9 mouse cellular contexts compared by ENCODE assay signal in the genomic region with DNA sequence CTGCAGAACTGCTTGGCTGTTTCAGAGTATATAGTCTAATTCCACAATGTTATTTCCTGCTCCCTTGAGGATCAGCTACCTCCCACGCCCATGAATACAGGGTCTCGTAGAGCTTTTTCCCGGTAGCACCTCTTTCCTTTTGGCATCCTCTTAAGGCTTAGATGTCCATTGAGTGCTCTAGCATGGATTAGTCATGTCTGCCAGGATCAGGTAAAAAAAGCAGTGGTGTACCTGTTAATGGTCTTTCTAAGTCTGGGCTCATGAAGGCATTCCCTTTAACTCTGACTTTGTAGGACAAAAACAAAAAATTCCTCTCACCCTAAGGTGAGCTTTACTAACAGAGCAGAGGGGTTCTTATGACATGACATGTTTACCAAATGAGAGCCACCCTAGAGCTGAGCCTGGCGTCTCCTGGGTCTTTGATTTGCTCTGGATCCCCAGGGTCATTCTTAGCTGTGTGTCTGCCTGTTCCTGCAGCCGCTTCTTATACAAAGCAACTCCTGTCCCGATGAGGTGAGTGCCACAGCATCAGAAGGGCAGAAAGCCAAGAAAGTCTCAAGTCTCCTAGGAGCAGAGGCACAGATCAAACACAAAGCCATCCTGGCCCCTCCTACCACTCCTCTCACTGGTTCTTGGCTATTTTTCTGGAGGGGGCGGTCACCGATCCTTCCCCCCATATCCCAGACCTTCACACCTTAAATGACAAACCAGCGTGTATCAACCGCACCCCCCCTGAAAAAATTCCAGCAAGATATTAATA. TPM values are rescaled to one million over a fixed set of nuclear protein-coding genes. Genes with fewer than 3 reads are reported as not detected.
DNase-seq lines count a peak whose midpoint lies in the region; ATAC-seq and TF ChIP-seq lines count a peak whose summit lies in the region.
"Had no signal": no experiment of that assay in that cellular context is flagged by ENCODE, and none has a peak within 500 bp of the region (broad histone marks: within the 10 kb centered on the region; RNA-seq: fewer than 3 reads in every experiment).

No protein-coding gene starts in this region.

- peaks cover 5% of the 10 kb centered on the region for H3K36me3 ChIP-seq in heart, embryonic 10.5 days
- H3K36me3 ChIP-seq in hindbrain, embryonic 14.5 days (replicated peaks; ENCODE audit: control insufficient read depth, insufficient read depth) = no peaks in the 10 kb centered on the region
- H3K36me3 ChIP-seq in midbrain, embryonic 12.5 days = no peaks in the 10 kb centered on the region

- DNase-seq in heart, embryonic 10.5 days (ENCODE audit: low spot score) = no peak
- no peak for DNase-seq in heart, postnatal 36 days
- DNase-seq in hindbrain, embryonic 14.5 days (ENCODE audit: low spot score) = peak; percentile 60
- no peak for DNase-seq in spleen, postnatal 14 days (ENCODE audit: low spot score in 2 of 2)
- DNase-seq in urinary bladder, postnatal 14 days (ENCODE audit: low spot score) = no peak
- no peak for DNase-seq in cerebellum, adult 8-10 months

- intact Hi-C loops in heart, postnatal 36 days (cut with DNase I) = no loop called here

- no peak for TF ChIP-seq CTCF in cortical plate, adult 2 months (IDR thresholded peaks at IDR 0.05; ENCODE audit: extremely low read depth, insufficient read depth, low read length)

- peaks cover 20% of the 10 kb centered on the region; the same call in 1 of the 2 replicates for H3K27me3 ChIP-seq in heart, embryonic 10.5 days (ENCODE audit: insufficient read depth, poor library complexity, severe bottlenecking)
- H3K27me3 ChIP-seq in hindbrain, embryonic 14.5 days (ENCODE audit: control insufficient read depth, insufficient read depth, low read length) = no peaks in the 10 kb centered on the region
- peaks cover 8% of the 10 kb centered on the region for H3K27me3 ChIP-seq in midbrain, embryonic 12.5 days

- no peaks in the 10 kb centered on the region for H3K9me3 ChIP-seq in heart, embryonic 10.5 days
- H3K9me3 ChIP-seq in hindbrain, embryonic 14.5 days (ENCODE audit: control insufficient read depth, low read length) = no peaks in the 10 kb centered on the region
- no peaks in the 10 kb centered on the region for H3K9me3 ChIP-seq in midbrain, embryonic 12.5 days

- H3K4me3 ChIP-seq in heart, embryonic 10.5 days = peak overlapping the region; percentile 58
- peak overlapping the region; percentile 44; the same call in 1 of the 2 replicates for H3K4me3 ChIP-seq in cortical plate, adult 2 months (ENCODE audit: insufficient read depth, low read length)
- H3K4me3 ChIP-seq in hindbrain, embryonic 14.5 days (replicated peaks; ENCODE audit: low read length) = peak overlapping the region; percentile 25
- H3K4me3 ChIP-seq in midbrain, embryonic 12.5 days = peak overlapping the region; percentile 30
- H3K4me3 ChIP-seq: megakaryocyte, embryonic 14.5 days had no signal

- peaks cover 40% of the 10 kb centered on the region for H3K4me1 ChIP-seq in heart, embryonic 10.5 days
- H3K4me1 ChIP-seq in cortical plate, adult 2 months (ENCODE audit: control insufficient read depth, insufficient read depth, low read length) = peaks cover 3% of the 10 kb centered on the region
- H3K4me1 ChIP-seq in hindbrain, embryonic 14.5 days (replicated peaks; ENCODE audit: control insufficient read depth, insufficient read depth, low read length) = peaks cover 29% of the 10 kb centered on the region
- H3K4me1 ChIP-seq in midbrain, embryonic 12.5 days = peaks cover 38% of the 10 kb centered on the region
- H3K4me1 ChIP-seq: megakaryocyte, embryonic 14.5 days had no signal

- 0 out of 2 replicates have a peak, but pooled peaks have one; percentile 40 for ATAC-seq in hindbrain, embryonic 14.5 days (ENCODE audit: low FRiP score)
- ATAC-seq in midbrain, embryonic 12.5 days (ENCODE audit: low FRiP score, low read depth) = peak; percentile 48

- H3K27ac ChIP-seq in heart, embryonic 10.5 days = peak overlapping the region; percentile 88
- no peak overlapping the region for H3K27ac ChIP-seq in cortical plate, adult 2 months (ENCODE audit: insufficient read depth, low read length)
- H3K27ac ChIP-seq in hindbrain, embryonic 14.5 days = peak overlapping the region; percentile 91
- H3K27ac ChIP-seq in midbrain, embryonic 12.5 days (replicated peaks) = peak overlapping the region; percentile 95

- H3K9ac ChIP-seq in hindbrain, embryonic 14.5 days = peak overlapping the region; percentile 49
- H3K9ac ChIP-seq in midbrain, embryonic 12.5 days (replicated peaks) = peak overlapping the region; percentile 20

- H3K4me2 ChIP-seq in hindbrain, embryonic 14.5 days (replicated peaks) = peak overlapping the region; percentile 53
- peak overlapping the region; percentile 53 for H3K4me2 ChIP-seq in midbrain, embryonic 12.5 days (replicated peaks)

- TF ChIP-seq POLR2A in cortical plate, adult 2 months (IDR thresholded peaks at IDR 0.05; ENCODE audit: extremely low read depth, insufficient read depth, low read length) = no peak

- WGBS in heart, embryonic 10.5 days = 13% methylated on average over 10 of the region's 10 CpGs
- 16% methylated on average over 10 of the region's 10 CpGs for WGBS in hindbrain, embryonic 14.5 days
- 19% methylated on average over 10 of the region's 10 CpGs for WGBS in midbrain, embryonic 12.5 days

RNA-seq across cellular contexts. Expression of a gene that starts 27.2 kb away (rescaled TPM):
- polyA plus RNA-seq in heart, embryonic 10.5 days (2016; fragmentation: Nextera tagmentation; extraction: Ambion mirVana) = not detected in 2 replicates
- not detected for total RNA-seq in heart, postnatal 36 days (2021)
- polyA plus RNA-seq in cortical plate, adult 2 months (2012; rRNA removed) = not detected in 2 replicates
- polyA plus RNA-seq in hindbrain, embryonic 14.5 days (2014; fragmentation: Nextera tagmentation; extraction: Ambion mirVana) = not detected in 2 replicates
- polyA plus RNA-seq in midbrain, embryonic 12.5 days (2016; fragmentation: Nextera tagmentation; extraction: Ambion mirVana) = not detected in 2 replicates
